Mouse (Mus musculus): ENCODE measurements at regions not wholly inside any gene's neighbourhood (a gene's known extent, or its start where the extent isn't known, plus 50 kb on each side); places are given as distances from the start of the nearest gene placed in this dataset.
A peak's percentile ranks its signal among the peaks of the same experiment; 100 is the strongest.
"Not testable (repeated sequence)": the region's sequence is repeated elsewhere in the genome, so short reads cannot be mapped to it uniquely, and the experiment has no call there.

GRCm38 (mm10) chr3:84390769-84391168 is 84.1 kb upstream of the Trim2 start:
- DNase-seq, result no peak

- no peak for DNase-seq
These were observed 81.8 kb upstream of the Trim2 start for GRCm38 (mm10) chr3:84388486-84388885.

- DNase-seq, result no peak
These were observed 79.0 kb upstream of the Trim2 start for GRCm38 (mm10) chr3:84385656-84386055.

- DNase-seq, result no peak
These were observed 76.9 kb upstream of the Trim2 start for GRCm38 (mm10) chr3:84383559-84383958.

- DNase-seq, result not testable (repeated sequence)
These were observed 76.4 kb upstream of the Trim2 start for GRCm38 (mm10) chr3:84383038-84383437.

- no peak for DNase-seq
These were observed 75.3 kb upstream of the Trim2 start for GRCm38 (mm10) chr3:84382006-84382405.

GRCm38 (mm10) chr3:84378987-84379556 is 72.4 kb upstream of the Trim2 start:
- peak; percentile 27 for DNase-seq

- DNase-seq, result no peak
These were observed 69.8 kb upstream of the Trim2 start for GRCm38 (mm10) chr3:84376510-84376909.

- no peak for DNase-seq
These were observed 69.2 kb upstream of the Trim2 start for GRCm38 (mm10) chr3:84375832-84376231.

GRCm38 (mm10) chr3:84371842-84372241 is 65.2 kb upstream of the Trim2 start:
- no peak for DNase-seq

GRCm38 (mm10) chr3:84367145-84367740 is 60.6 kb upstream of the Trim2 start:
- no peak for DNase-seq

- no peak for DNase-seq
These were observed 52.0 kb upstream of the Trim2 start for GRCm38 (mm10) chr3:84358672-84359071.

GRCm38 (mm10) chr3:84356690-84357014 is 50.0 kb upstream of the Trim2 start:
- DNase-seq, result no peak
